Mouse (Mus musculus) heart, postnatal 25 days (tissue): ENCODE data around the gene Cenpl. TPM values are rescaled to one million over a fixed set of nuclear protein-coding genes. Genes with fewer than 3 reads are reported as not detected.

ENCODE experiments used
- DNase-seq: peaks from one replicate; pipeline ENCODE4 v3.0.0; 2022; ENCODE audit warnings: low spot score
- intact Hi-C: fragments of 180-260 bp; cut with DNase I; formaldehyde crosslinking; loops from one replicate; pipeline ENCODE4 v1.15.1; 2025
- total RNA-seq, 2 experiments: library from RNA; stranded (reverse); gene quantifications; 2 replicates each; pipeline ENCODE4 v1.2.3; 2021

Gene Cenpl
- total RNA-seq, 2 experiments from 2014 or later = 0.94 to 1.1 TPM

DNA sequence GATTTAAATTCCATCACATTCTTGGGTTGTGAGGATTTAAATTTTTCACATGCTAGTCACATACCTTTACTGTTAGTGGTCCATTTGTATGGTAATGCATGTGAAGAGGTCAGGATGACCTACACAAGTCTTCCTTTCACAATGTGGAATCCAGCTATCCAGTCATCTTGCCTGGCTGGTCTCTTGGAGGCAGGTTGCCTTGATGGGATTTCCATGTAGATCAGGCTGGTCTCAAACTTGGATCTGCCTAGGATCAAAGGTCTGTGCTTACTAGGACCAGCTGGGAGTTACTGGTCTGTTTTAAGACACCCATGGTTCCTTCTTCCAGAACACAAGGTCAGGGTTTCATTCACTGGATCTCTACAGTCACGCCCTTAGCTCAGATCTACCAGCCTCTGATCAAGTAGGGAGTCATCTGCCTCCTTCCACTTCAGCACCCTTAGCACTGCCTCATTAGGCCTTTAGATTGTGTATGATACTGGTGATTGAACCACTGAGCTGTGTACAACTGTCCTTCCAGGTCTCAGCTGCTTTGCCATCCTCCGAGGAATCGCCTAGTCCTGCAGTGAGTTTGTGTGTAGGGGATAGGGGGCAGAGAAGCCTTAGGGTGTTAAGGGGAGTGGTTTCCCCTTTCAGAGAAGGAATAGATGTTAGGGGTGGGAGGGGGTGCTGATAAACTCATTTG lies 30.6 kb upstream of the Cenpl start:
- DNase-seq = no peak
- intact Hi-C loops = no loop called here

DNA sequence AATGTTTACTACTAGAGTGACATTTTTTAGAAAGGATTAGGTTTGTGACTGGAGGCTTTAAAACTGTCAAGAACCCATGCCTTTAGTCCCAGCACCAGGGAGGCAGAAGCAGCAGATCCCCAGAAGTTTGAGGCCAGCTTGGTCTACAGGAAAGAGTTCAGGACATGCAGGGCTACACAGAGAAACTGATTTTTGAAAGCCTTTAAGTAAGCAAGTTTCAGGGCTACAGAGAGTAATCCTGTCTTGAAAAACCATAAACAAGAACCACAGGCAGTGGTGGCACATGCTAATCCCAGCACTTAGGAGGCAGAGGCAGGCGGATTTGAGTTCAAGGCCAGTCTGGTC lies 30.1 kb upstream of the Cenpl start:
- intact Hi-C loops = no loop called here

DNA sequence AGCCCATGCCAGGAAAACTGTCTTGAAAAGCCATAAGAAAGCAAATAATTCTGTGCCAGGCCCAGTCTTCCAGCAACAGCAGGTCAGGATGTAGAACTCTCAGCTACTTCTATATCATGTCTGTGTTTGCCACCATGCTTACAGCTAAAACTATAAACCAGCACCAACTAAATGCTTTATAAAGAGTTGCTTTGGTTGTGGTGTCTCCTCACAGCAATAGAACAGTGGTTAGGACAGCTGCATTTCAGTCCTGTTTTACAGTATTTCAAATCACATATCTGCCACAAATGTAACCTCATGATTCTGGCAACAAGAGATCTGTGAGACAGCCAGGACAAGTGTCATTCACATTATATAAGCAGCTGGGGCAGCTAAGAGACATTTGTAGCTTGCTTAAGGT lies 29.7 kb upstream of the Cenpl start:
- intact Hi-C loops = no loop called here
- no peak for DNase-seq

More for the DNA sequence above, 30.1 kb upstream of the Cenpl start:
- no peak for DNase-seq

DNA sequence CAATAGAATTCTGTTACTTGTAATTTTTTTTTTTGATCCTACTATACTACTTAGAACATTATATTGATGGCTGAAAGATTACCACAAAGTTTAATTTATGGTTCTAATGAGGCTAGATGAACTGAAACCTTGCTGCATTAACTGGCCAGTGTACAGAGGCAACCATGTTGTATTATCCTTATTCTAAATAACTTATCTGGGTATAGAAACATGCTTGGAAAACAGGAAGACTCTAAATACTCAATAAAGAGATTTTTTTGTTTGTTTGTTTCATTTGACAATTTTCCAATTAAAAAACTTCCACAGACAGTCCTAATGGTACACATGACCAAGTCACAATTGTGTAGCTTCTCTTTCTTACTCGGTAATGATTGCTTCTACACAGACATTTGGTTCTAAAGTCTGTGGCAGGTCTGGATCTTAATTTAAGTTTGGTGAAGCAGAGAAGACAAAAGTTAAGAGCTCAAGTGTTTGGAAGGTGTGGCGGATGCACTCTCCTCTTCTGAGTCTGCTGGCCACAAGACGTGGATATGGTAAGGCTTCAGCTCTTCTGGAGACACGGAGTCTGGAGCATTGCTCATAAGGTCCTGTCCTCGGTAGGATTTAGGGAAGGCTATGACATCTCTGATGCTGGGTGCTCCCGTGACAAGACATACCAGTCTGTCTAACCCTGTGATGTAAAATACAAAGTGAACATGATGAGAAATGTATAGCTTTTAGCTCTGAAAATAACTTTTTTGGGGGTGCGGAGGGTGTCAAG lies 29.1 kb upstream of the Cenpl start:
- intact Hi-C loops = no loop called here
- DNase-seq = no peak

DNA sequence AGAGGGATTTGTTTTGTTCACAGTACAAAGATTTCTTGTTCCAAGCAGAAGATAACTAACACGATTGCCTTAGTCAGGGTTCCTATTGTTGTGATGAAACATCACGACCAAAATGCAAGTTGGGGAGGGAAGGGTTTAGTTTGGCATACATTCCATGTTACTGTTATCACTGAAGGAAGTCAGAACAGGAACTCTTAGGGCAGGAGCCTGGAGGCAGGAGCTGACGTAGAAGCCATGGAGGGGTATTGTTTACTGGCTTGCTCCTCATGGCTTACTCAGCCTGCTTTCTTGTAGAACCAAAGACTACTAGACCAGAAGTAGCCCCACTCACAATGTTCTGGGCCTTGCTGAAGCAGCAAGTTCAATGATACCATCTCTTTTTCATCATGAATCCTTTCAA lies 23.5 kb upstream of the Cenpl start:
- intact Hi-C loops = no loop called here
- DNase-seq = no peak

DNA sequence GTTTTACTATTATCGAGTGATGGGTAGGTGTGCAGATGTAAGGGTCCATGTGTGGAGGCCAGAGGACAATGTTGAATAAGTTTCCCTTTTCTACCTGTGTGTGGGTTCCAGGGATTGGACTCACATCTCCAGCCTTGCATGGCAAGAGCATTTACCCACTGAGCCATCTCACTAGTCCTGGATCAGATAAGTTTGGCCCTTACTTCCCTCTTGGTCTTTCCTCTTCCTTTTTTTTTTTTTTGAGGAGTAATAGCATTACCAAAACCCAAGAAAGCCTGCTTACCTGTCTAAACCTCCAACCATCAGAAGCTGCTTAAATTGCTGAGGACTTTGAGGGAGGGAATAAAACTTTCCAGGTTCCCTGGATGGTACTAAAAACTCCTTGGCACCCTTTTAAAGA lies 13.3 kb upstream of the Cenpl start:
- intact Hi-C loops = no loop called here
- DNase-seq = no peak

DNA sequence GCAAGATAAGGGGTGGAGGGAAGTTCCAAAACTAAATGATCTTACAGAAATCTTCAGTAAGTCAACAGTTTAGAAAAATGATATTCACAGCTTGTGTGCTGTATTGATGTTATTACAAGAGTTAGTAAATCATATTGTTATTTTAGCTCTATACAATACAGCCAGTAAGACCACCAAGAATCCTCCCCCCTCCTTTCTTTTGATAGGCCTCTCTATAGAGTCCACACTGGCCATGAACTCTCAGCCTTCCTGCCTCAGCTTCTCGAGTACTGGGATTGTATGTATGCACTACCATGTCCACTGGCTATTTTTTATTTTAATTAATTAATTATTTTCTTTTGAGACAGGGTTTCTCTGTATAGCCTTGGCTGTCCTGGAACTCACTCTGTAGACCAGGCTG lies 7.2 kb upstream of the Cenpl start:
- intact Hi-C loops = no loop called here
- DNase-seq = no peak

DNA sequence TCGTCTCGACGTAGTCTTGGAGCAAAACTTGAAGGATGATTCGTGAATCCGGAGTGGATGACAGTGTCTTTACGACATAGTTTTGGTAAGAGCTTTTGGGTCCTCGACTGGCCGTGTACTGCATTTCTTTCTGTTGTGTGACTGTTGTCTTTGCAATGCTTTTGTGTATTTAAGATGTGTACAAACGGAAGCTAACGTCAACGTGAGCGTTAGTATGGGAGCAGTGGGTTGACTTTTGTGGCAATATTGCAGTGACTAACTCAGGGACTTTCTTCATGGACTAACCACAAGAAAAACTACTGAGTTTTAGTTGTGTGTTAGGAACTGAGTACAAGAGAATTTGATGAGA lies 733 bp downstream of the Cenpl start:
- DNase-seq = no peak
- intact Hi-C loops = loop anchor here (2.0 kb wide), 1 partner anchor 34 kb away; no protein-coding TSS in a partner anchor

DNA sequence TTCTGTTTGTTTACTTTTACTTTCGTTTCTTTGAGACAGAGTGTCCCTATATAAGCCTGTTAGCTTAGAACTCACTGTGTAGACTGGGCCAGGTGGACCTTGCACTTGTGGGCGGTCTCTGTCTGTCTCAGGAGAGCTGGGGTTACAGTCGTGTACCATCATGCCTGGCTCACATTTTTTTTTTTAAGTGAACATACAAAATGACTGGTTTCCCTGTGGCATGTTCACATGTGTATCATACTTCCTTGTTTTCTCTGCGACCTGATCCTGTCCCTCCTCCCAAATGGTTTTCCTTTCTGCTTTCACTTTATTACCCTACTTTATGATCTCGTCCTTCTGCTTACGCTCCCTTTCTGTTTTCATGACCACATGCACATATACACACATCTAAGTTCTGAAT lies 5.7 kb downstream of the Cenpl start:
- no peak for DNase-seq
- intact Hi-C loops = no loop called here

DNA sequence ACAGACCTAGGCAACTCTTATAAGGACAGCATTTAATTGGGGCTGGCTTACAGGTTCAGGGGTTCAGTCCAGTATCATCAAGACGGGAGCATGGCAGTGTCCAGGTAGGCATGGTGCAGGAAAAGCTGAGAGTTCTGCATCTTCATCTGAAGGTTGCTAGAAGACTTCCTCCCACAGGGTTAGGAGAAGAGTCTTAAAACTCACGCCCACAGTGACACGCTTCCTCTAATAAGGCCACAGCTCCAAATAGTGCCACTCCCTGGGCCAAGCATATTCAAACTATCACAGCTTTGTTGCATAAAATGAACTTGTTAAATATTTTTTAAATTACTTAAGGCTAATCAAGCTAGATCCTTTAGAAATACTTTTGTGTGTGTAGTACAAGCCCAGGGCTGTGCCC lies 6.7 kb downstream of the Cenpl start:
- intact Hi-C loops = no loop called here
- no peak for DNase-seq

DNA sequence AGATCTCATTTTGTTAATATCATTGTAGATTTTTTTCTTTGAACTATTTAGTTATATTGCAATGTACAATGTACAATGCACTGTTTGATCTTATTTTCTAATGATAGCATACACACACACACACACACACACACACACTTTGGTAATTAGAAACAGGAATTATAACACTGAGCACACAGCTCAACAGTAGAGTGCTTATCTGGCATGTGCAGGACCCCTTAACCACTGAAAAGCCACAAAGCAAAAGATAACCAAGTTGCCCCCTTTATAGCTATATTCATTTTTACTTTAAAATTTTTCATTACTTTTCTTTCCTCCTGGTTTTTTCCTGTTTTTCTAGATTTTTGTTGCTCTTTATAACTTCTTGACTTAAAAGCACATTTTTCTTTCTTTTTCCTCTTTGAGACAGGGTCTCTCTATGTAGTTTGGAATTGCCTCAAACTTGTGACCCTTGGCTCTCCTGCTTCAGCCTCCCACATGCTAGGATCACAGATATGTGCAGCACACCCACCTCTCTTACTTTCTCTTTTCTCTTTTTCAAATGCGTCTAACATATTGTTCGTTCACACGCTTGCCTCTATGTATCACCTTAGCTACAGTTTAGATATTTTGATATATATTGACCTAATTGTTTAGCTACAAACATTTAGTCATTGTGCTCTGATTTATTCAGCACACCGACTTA lies 29.4 kb downstream of the Cenpl start:
- intact Hi-C loops = no loop called here

DNA sequence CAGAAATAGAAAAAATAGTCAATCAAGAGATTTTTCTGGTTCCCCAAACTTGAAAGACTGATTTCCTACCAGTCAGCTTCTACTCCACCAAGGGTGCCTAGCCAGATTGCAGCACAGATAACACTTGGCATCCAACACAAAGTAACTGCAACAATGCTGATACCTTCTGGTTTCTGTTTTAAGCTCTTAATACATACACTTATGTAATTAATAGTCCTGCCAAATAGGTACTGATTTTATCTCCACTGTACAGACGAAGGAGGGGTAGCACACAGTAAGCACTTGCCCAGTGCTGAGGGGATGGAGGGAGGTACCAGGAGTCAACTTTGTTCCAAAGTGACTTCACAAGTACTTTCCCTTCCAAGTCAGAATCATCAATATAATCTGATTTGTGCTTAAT lies 33.3 kb downstream of the Cenpl start:
- intact Hi-C loops = no loop called here
- DNase-seq = no peak

More for the DNA sequence above, 29.4 kb downstream of the Cenpl start:
- DNase-seq = no peak

DNA sequence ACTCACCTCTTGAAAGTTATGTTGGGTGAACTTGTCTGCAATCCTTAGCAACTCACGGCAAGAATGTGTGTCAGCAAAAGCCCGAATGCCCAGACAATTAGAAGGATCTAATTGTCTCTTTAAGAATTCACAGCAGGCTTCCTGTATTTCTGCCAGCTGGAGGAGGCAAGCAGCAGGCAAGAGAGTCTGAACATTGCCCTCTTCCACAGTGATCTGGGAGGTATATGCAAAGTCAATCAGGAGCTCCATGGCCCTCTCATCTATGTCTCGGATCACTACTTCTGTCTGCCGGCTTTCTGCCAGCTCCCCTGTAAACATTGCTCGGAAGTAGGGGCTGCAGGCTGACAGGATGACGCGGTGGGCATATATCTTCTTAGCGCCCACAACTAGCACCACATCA lies 38.7 kb downstream of the Cenpl start:
- intact Hi-C loops = no loop called here
- DNase-seq = no peak

DNA sequence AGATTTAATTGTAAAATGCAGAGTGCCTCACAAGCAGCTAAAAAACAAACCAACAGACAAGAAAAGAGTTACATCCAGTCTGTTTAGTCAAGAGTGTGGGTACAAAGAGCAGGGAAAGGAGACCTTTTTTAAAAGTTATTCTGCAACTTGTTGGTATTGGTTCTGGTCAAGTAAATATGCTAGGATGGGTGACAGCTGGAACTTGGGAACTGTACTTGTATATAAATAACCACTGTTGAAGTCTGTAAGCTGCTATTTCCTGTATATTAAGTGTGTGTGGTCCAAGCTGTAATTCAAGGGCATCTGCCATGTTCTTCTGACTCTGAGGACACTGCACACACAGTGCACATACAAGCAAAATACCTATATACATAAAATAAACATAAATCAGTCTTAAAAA lies 44.1 kb downstream of the Cenpl start:
- intact Hi-C loops = no loop called here
- DNase-seq = no peak

DNA sequence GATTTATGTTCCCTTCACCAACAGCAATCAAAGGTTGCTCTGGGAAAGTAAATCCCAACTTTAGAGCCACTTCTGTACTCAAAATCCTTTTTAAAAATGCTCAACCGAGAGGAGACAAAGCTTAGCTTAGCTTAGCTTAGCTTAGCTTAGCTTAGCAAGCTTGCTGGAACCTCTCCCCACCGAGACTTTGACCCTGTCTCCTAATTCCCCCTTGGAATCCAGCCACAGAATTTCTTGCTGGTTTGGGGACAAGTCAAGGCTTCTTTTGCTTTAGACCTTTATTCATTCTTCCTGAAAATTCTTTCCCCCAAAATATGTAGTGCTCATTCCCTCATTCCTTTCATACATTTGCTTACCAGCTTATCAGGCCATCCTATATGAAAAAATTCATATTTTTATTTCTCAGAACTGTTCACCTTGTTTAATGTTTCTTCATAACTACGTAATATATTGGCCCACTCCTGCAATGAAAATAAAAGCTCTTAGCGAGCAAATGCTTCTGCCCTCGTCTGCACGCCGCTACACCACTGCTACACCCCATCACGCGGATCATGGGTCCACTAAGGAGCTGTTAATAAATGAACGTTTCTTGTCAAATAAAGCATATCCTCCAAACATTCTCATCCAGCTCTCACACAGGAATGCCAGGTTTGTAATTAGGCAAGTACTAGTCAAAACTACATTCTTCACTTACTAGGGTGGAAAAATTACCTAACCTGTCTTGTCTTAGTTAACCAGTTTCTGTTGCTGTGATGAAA lies 52.3 kb downstream of the Cenpl start:
- no peak for DNase-seq
- intact Hi-C loops = no loop called here

DNA sequence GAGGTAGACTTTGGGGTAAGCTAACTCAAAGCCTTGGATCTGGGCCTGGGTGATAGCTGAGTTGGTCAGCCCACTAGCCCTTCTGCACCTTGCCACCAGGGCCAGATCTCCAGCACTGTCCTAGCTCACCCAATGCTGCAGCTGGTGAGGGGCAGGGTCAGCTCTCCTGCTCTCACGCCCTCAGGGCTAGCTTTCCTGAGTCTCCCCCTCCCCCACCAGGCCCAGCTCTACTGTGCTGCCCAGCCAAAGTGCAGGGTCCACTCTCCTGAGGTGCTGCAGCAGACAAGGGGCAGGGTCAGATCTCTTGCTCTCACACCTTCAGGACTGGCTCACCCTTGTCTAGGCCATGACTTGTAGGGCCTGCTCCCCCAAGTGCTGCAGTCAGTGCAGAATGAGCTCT lies 55.9 kb downstream of the Cenpl start:
- DNase-seq = no peak
- intact Hi-C loops = no loop called here

DNA sequence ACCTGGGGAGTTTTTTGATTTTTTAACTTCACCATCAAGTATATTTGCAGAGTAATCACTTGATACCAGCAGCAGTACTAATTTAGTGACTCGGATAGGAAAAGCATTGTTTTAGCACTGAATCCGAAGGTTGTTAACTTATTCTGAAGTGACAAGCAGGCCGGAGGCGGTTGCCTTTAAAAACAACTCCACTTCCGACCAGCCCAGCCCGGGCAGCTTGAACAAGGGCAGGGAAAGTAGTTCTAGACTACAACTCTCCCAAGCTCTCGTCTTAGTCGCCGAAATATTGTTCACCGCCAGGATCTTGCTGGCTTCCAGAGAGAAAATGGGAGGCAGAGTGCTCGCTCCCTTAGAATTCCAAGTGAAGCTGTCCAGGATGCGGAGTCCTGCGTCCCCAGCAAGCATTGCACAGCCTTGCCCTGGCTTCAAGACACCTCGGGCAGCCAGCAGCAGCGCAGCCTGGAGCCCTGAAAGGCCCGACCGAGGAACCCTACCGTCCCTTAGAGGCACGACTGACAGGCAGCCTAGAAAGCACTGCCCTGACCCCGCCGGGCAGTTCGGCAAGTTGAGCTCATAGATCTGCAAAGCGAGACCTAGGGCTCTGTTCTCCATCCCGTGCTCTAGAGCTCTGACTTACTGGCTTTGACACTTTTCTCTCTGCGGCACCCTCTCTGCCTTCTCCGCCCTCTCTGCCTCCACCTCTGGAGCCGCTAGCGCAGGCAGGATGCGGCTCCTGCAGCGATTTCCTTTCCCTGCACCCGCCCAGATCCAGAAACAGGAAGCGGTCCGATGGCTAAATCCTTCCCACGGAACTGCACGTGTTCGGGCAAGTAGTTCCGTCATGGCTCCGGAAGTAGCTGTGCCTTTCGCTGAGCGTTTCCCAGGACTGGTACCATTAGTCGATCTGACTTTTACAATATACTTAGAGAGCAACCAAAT lies 60.5 kb downstream of the Cenpl start, which contains the start of gene Klhl20:
Gene Klhl20 (minus strand): TSS at position 786 of the 939 bp plus-strand sequence.
- intact Hi-C loops = loop anchor here (5.0 to 10.0 kb wide), 3 partner anchors 99 to 916 kb away; partner anchors contain the start of genes Cacybp, Prdx6 and Zbtb37
- peak; percentile 80 for DNase-seq
